Mouse (Mus musculus) MEL (cell line): Measurements from ENCODE around the gene Ptpn1. TPM values are rescaled to one million over a fixed set of nuclear protein-coding genes. Genes with fewer than 3 reads are reported as not detected.

ENCODE experiments used
- DNase-seq: peaks from one replicate; pipeline ENCODE4 v3.0.0; 2011; ENCODE audit warnings: low read depth, low spot score
- H3K27ac ChIP-seq: 2 replicates; pipeline ENCODE4 v1.5.1; 2012; ENCODE audit warnings: low read depth, mild to moderate bottlenecking, control low read depth, low read length, moderate library complexity; ENCODE audit not compliant: control insufficient read depth
- H3K27me3 ChIP-seq, 2 experiments: fragments of 150-350 bp in 1 of 2; sonication (generic) in 1 of 2; 2 replicates each; pipeline ENCODE4 v1.6.1; 2012; ENCODE audit warnings: low read length in 2 of 2, mild to moderate bottlenecking in 2 of 2, improper control_type of control experiment in 1 of 2, moderate library complexity in 1 of 2; ENCODE audit not compliant: insufficient read depth in 2 of 2, control insufficient read depth in 1 of 2
- H3K36me3 ChIP-seq, 2 experiments: 2 replicates each; pipeline ENCODE4 v1.6.1; 2012 to 2014; ENCODE audit warnings: low read length in 2 of 2, improper control_type of control experiment in 1 of 2, inconsistent platforms in 1 of 2, mild to moderate bottlenecking in 1 of 2; ENCODE audit not compliant: insufficient read depth in 2 of 2, control insufficient read depth in 1 of 2
- H3K4me1 ChIP-seq, 2 experiments: fragments of 150-350 bp in 1 of 2; sonication (generic) in 1 of 2; 2 replicates each; pipeline ENCODE4 v1.6.1; 2012; ENCODE audit warnings: low read length in 2 of 2, improper control_type of control experiment in 1 of 2, mild to moderate bottlenecking in 1 of 2; ENCODE audit not compliant: insufficient read depth in 2 of 2, control insufficient read depth in 1 of 2
- H3K4me3 ChIP-seq, 2 experiments: fragments of 150-350 bp in 1 of 2; sonication (generic) in 1 of 2; 2 replicates each; pipeline ENCODE4 v1.5.1; 2012; ENCODE audit warnings: low read depth in 2 of 2, low read length in 2 of 2, mild to moderate bottlenecking in 2 of 2, moderate library complexity in 2 of 2, control low read depth in 1 of 2, improper control_type of control experiment in 1 of 2; ENCODE audit not compliant: control insufficient read depth in 1 of 2, insufficient read depth in 1 of 2
- H3K79me2 ChIP-seq: 2 replicates; pipeline ENCODE4 v1.6.1; 2012; ENCODE audit warnings: mild to moderate bottlenecking, low read length, moderate library complexity; ENCODE audit not compliant: control insufficient read depth, poor library complexity, insufficient read depth
- H3K9ac ChIP-seq: 2 replicates; pipeline ENCODE4 v1.6.1; 2012; ENCODE audit warnings: low read depth, mild to moderate bottlenecking, control low read depth, low read length, moderate library complexity; ENCODE audit not compliant: control insufficient read depth, poor library complexity, severe bottlenecking
- H3K9me3 ChIP-seq: fragments of 150-350 bp; sonication (generic); replicated peaks from 2 replicates; pipeline ENCODE4 v1.6.1; 2012; ENCODE audit warnings: mild to moderate bottlenecking, low read length, improper control_type of control experiment, moderate library complexity; ENCODE audit not compliant: insufficient read depth
- BHLHE40 ChIP-seq: IDR thresholded peaks from 2 replicates; pipeline ENCODE4 v1.6.1; 2012; ENCODE audit warnings: low read depth, mild to moderate bottlenecking, inconsistent platforms, low read length, improper control_type of control experiment, borderline replicate concordance
- CHD2 ChIP-seq: IDR thresholded peaks from 2 replicates; pipeline ENCODE4 v1.6.1; 2011; ENCODE audit warnings: low read length, improper control_type of control experiment
- E2F4 ChIP-seq: IDR thresholded peaks from 2 replicates; pipeline ENCODE4 v1.6.1; 2011; ENCODE audit warnings: low read depth, low read length, improper control_type of control experiment, borderline replicate concordance
- EP300 ChIP-seq, 2 experiments: IDR thresholded peaks; 2 replicates each; pipeline ENCODE4 v1.6.1; 2011; ENCODE audit warnings: improper control_type of control experiment in 2 of 2, low read length in 2 of 2, low read depth in 1 of 2, mild to moderate bottlenecking in 1 of 2
- ETS1 ChIP-seq: IDR thresholded peaks from 2 replicates; pipeline ENCODE4 v1.6.1; 2012; ENCODE audit warnings: low read depth, mild to moderate bottlenecking, inconsistent platforms, low read length, improper control_type of control experiment, moderate library complexity
- GABPA ChIP-seq: IDR thresholded peaks from 2 replicates; pipeline ENCODE4 v1.6.1; 2012; ENCODE audit warnings: low read depth, mild to moderate bottlenecking, inconsistent platforms, low read length, improper control_type of control experiment, moderate library complexity
- GATA1 ChIP-seq: IDR thresholded peaks from 2 replicates; pipeline ENCODE4 v1.6.1; 2011; ENCODE audit warnings: low read depth, low read length, improper control_type of control experiment
- HCFC1 ChIP-seq: IDR thresholded peaks from 2 replicates; pipeline ENCODE4 v1.6.1; 2012; ENCODE audit warnings: low read depth, mild to moderate bottlenecking, inconsistent platforms, low read length, improper control_type of control experiment, moderate library complexity
- JUND ChIP-seq: IDR thresholded peaks from 2 replicates; pipeline ENCODE4 v1.6.1; 2011; ENCODE audit warnings: low read depth, mild to moderate bottlenecking, improper control_type of control experiment, low read length
- MAX ChIP-seq: IDR thresholded peaks from 2 replicates; pipeline ENCODE4 v1.6.1; 2011; ENCODE audit warnings: low read length, improper control_type of control experiment
- MXI1 ChIP-seq: IDR thresholded peaks from 2 replicates; pipeline ENCODE4 v1.6.1; 2011; ENCODE audit warnings: mild to moderate bottlenecking, low read depth, low read length, improper control_type of control experiment
- MYC ChIP-seq: IDR thresholded peaks from 2 replicates; pipeline ENCODE4 v1.6.1; 2011; ENCODE audit warnings: low read depth, mild to moderate bottlenecking, low read length, improper control_type of control experiment, moderate library complexity
- NELFE ChIP-seq: IDR thresholded peaks from 2 replicates; pipeline ENCODE4 v1.6.1; 2011; ENCODE audit warnings: low read depth, low read length, improper control_type of control experiment
- NRF1 ChIP-seq: IDR thresholded peaks from 2 replicates; pipeline ENCODE4 v1.6.1; 2014; ENCODE audit warnings: low read depth, mild to moderate bottlenecking, inconsistent platforms, low read length, improper control_type of control experiment, moderate library complexity; ENCODE audit not compliant: poor library complexity, insufficient read depth, severe bottlenecking
- POLR2A ChIP-seq, 2 experiments: IDR thresholded peaks; 2 replicates each; pipeline ENCODE4 v1.6.1; 2011 to 2012; ENCODE audit warnings: low read length in 2 of 2, mild to moderate bottlenecking in 2 of 2, control low read depth in 1 of 2, improper control_type of control experiment in 1 of 2, low read depth in 1 of 2, moderate library complexity in 1 of 2; ENCODE audit not compliant: control insufficient read depth in 1 of 2, insufficient read depth in 1 of 2, poor library complexity in 1 of 2
- POLR2AphosphoS2 ChIP-seq: IDR thresholded peaks from 2 replicates; pipeline ENCODE4 v1.6.1; 2011; ENCODE audit warnings: low read length, improper control_type of control experiment
- POLR2AphosphoS5 ChIP-seq: IDR thresholded peaks from 2 replicates; pipeline ENCODE4 v1.6.1; 2012; ENCODE audit warnings: low read depth, borderline replicate concordance, mild to moderate bottlenecking, inconsistent platforms, low read length, moderate library complexity, mixed read lengths
- SIN3A ChIP-seq: IDR thresholded peaks from 2 replicates; pipeline ENCODE4 v1.6.1; 2012; ENCODE audit warnings: low read length, improper control_type of control experiment, inconsistent platforms
- TAL1 ChIP-seq: IDR thresholded peaks from 2 replicates; pipeline ENCODE4 v1.6.1; 2012; ENCODE audit warnings: mild to moderate bottlenecking, inconsistent platforms, low read length, moderate library complexity, mixed read lengths
- TBP ChIP-seq: IDR thresholded peaks from 2 replicates; pipeline ENCODE4 v1.8.0; 2011; ENCODE audit warnings: low read depth, low read length, improper control_type of control experiment
- TCF12 ChIP-seq: IDR thresholded peaks from 2 replicates; pipeline ENCODE4 v1.6.1; 2014; ENCODE audit warnings: low read depth, mild to moderate bottlenecking, inconsistent platforms, low read length, improper control_type of control experiment, moderate library complexity
- USF1 ChIP-seq: IDR thresholded peaks from 2 replicates; pipeline ENCODE4 v1.6.1; 2014; ENCODE audit warnings: low read depth, mild to moderate bottlenecking, inconsistent platforms, low read length, improper control_type of control experiment, moderate library complexity
- USF2 ChIP-seq, 2 experiments: IDR thresholded peaks; 2 replicates each; pipeline ENCODE4 v1.6.1; 2011 to 2012; ENCODE audit warnings: improper control_type of control experiment in 2 of 2, low read length in 2 of 2, borderline replicate concordance in 1 of 2, inconsistent platforms in 1 of 2, low read depth in 1 of 2, mild to moderate bottlenecking in 1 of 2; ENCODE audit not compliant: insufficient read depth in 1 of 2
- ZMIZ1 ChIP-seq: IDR thresholded peaks from 2 replicates; pipeline ENCODE4 v1.6.1; 2012; ENCODE audit warnings: low read depth, mild to moderate bottlenecking, inconsistent platforms, low read length, improper control_type of control experiment, moderate library complexity
- polyA plus RNA-seq, 2 experiments: library from polyadenylated mRNA; stranded (reverse) in 1 of 2; unstranded in 1 of 2; fragments of >175 nt in 1 of 2; fragments of >200 nt in 1 of 2; gene quantifications; 2 replicates each; pipeline versions ENCODE4 v1.2.1 to v1.2.4; 2012; ENCODE audit warnings: low replicate concordance in 2 of 2, low read depth in 1 of 2; ENCODE audit not compliant: insufficient read length in 2 of 2, insufficient read depth in 1 of 2, missing spikeins in 1 of 2
- total RNA-seq: library from RNA; depleted of rRNA; stranded (reverse); fragments of 300-350 nt; gene quantifications from 2 replicates; pipeline ENCODE4 v1.2.3, GENCODE M21; 2012

The Ptpn1 gene
- total and polyA plus RNA-seq, 3 experiments: 55.3 to 62.9 TPM; not detected in 1

GRCm38 (mm10) chr2:167924803-167925604 lies 6.9 kb upstream of the Ptpn1 start:
- Histone ChIP-seq H3K79me2 (no peaks in the 10 kb centered on the region), H3K4me1 (peaks cover 0 to 11% of the 10 kb centered on the region in 2 experiments; a peak in 2 of 4 replicates), H3K27me3 (no peaks in the 10 kb centered on the region)
- peak; percentile 96 for DNase-seq
- peak; percentile 92 for TF ChIP-seq USF1
- no peak for TF ChIP-seq GABPA
- TF ChIP-seq POLR2A (IDR thresholded peaks at IDR 0.05; ENCODE audit: control insufficient read depth in 1 of 2, insufficient read depth in 1 of 2, low read depth in 1 of 2, low read length in 2 of 2, poor library complexity in 1 of 2): peak; percentile 72 to 86; a peak in 3 of 4 replicates
- TF ChIP-seq CHD2: no peak
- TF ChIP-seq GATA1: no peak
- peak; percentile 54; the same call in 1 of the 2 replicates for TF ChIP-seq NRF1
- peak; percentile 54; the same call in 1 of the 2 replicates for TF ChIP-seq POLR2AphosphoS2
- 0 out of 2 replicates have a peak, but pooled peaks have one; percentile 27 for TF ChIP-seq JUND
- TF ChIP-seq ZMIZ1: peak; percentile 60; the same call in 1 of the 2 replicates
- peak; percentile 52; the same call in 1 of the 2 replicates for TF ChIP-seq TCF12
- peak; percentile 79; the same call in 1 of the 2 replicates for TF ChIP-seq BHLHE40
- peak in 1 of 2 experiments; percentile 58; a peak in 1 of 4 replicates for TF ChIP-seq USF2 (IDR thresholded peaks at IDR 0.05; ENCODE audit: borderline replicate concordance in 1 of 2, insufficient read depth in 1 of 2, low read depth in 1 of 2, low read length in 2 of 2)
- no peak for TF ChIP-seq TAL1
- peak; percentile 65 for TF ChIP-seq MYC
- TF ChIP-seq ETS1: peak; percentile 58; the same call in 1 of the 2 replicates
- TF ChIP-seq TBP: peak; percentile 85
- peak; percentile 57 for TF ChIP-seq SIN3A
- TF ChIP-seq MXI1: peak; percentile 95
- TF ChIP-seq EP300 (IDR thresholded peaks at IDR 0.05; ENCODE audit: low read depth in 1 of 2, low read length in 2 of 2): peak; percentile 19 to 32; a peak in 2 of 4 replicates
- peak; percentile 74 for TF ChIP-seq MAX
- peak; percentile 55; the same call in 1 of the 2 replicates for TF ChIP-seq HCFC1
- 0 out of 2 replicates have a peak, but pooled peaks have one; percentile 30 for TF ChIP-seq POLR2AphosphoS5
- TF ChIP-seq NELFE: peak; percentile 74
- no peak for TF ChIP-seq E2F4
- TF ChIP-seq, all 39 proteins: peak for 19
- peak overlapping the region; percentile 98 for H3K9ac ChIP-seq
- no peaks in the 10 kb centered on the region for H3K9me3 ChIP-seq
- H3K4me3 ChIP-seq: peak overlapping the region; percentile 74 to 79
- H3K27ac ChIP-seq: peak overlapping the region; percentile 100
- H3K36me3 ChIP-seq: peaks cover 0 to 8% of the 10 kb centered on the region in 2 experiments; a peak in 2 of 4 replicates
